Mouse (Mus musculus) adrenal gland, adult 2 months (tissue): Measurements from ENCODE around the gene Ces2c. TPM values are rescaled to one million over a fixed set of nuclear protein-coding genes. Genes with fewer than 3 reads are reported as not detected.
A peak's percentile ranks its signal among the peaks of the same experiment; 100 is the strongest.
"Not testable (repeated sequence)": the region's sequence is repeated elsewhere in the genome, so short reads cannot be mapped to it uniquely, and the experiment has no call there.

Source experiments
- DNase-seq: peaks from one replicate; pipeline ENCODE4 v3.0.0; 2021
- long read RNA-seq: library from polyadenylated mRNA; stranded (forward); transcript quantifications from one replicate; pipeline ENCODE4 v2.0.0, GENCODE M21; 2021
- polyA plus RNA-seq: library from polyadenylated mRNA; depleted of rRNA; stranded (reverse); fragments of >200 nt; gene quantifications from 2 replicates; pipeline ENCODE4 v1.2.3, GENCODE M21; 2012; rRNA removed
- total RNA-seq, 2 experiments: library from RNA; stranded (reverse); gene quantifications; 2 replicates each; pipeline ENCODE4 v1.2.3; 2021

Ces2c gene
- total RNA-seq (not detected), polyA plus RNA-seq (0.04 TPM in 1 of 2 replicates, not detected in the other)
- long read RNA-seq, partial matches to known transcripts: 0 of 1 reads
- long read RNA-seq, other reads (novel, unspliced or antisense): 1 of 1 reads

- DNase-seq: no peak
Observed at GRCm38 (mm10) chr8:104846831-104847230, at the start of gene Ces2c. Ces2c (plus strand) TSS chr8:104847068.

- DNase-seq: no peak
Observed at GRCm38 (mm10) chr8:104799385-104799784, 47.5 kb upstream of the Ces2c start.

- DNase-seq: no peak
Observed at GRCm38 (mm10) chr8:104806127-104806526, 40.7 kb upstream of the Ces2c start.

DNA sequence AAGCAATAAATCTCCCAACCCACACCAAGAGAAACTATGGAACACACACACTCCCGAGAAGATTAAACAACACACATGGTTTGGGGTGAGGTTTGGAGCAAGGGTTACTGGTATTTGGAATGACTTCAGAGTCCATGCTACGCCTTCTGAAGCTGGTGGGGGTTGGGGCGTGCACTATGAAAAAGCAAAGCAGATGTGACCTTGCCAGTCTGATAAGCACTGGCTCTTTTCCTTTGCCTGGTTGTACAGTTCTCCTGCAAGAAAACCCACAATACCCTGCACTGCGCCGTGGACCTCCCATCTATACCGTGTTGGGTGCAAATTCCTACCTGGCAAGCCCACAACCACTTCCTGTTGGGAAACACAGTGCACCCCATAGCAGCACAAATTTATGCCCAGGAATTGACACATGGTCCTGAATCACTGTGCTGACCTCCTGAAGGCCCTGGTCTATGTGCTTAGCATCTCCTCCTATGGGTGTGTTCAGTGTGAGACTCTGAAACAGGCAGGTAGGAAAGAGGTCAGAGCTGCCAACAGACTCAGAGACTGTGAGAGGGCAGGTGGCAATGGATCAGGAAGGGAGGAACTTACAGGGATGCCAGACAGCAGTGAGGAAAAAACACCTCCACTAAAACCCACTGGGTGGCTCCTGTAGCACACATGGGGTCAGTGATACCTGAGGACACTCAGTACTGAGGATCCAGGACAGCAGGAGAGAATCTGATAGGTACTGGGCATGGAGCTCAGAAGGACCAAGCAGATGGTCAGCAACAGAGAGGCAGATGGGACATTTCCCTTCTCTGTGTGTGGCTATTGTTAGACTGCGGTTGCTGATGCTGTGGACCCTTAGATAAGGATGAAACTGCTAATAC, 38.1 kb upstream of the Ces2c start:
- DNase-seq: peak; percentile 59

DNA sequence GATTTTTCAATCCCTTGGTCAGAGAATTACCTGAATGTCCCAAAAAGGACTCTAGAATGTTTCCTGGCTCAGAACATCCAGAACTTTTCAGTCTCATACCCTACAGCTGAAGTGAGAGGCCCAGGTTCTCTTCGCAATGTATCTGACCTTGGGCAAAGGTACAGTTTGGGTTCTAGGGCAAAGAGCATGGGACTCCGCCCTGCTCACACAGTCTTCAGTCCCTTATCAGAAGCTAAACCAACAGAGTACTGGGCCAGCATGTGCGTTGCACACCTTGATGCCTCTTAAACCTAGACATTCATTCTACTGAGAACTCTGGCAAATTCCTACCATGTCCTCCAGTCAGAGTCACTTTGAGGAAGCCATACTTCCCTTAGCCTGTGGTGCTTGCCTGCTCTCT, 37.4 kb upstream of the Ces2c start:
- no peak for DNase-seq

GRCm38 (mm10) chr8:104826912-104827311, 20.0 kb upstream of the Ces2c start:
- DNase-seq: peak; percentile 5

DNA sequence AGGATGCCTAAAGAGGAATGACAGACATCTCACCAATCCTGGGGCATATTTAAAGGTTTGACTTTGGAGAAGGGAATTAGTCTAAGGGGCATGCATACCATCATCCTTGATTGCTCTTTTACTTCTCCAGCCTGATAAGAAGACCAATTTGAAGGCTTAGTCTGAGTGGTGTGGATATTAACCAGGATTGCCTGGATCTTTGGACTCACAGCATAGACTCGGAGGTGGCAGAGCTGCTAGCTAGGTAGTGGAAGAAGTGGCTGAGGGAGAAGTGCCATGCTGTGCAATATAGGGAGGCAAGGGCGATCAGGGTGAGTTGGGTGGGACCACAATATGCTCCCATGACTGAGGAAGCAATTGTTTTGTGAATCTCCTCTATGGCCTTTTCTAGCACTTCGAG, 18.6 kb upstream of the Ces2c start:
- no peak for DNase-seq

GRCm38 (mm10) chr8:104831440-104831839, 15.4 kb upstream of the Ces2c start, which contains the start of gene Ces2b:
Ces2b (plus strand) TSS chr8:104831572.
- no peak for DNase-seq

DNA sequence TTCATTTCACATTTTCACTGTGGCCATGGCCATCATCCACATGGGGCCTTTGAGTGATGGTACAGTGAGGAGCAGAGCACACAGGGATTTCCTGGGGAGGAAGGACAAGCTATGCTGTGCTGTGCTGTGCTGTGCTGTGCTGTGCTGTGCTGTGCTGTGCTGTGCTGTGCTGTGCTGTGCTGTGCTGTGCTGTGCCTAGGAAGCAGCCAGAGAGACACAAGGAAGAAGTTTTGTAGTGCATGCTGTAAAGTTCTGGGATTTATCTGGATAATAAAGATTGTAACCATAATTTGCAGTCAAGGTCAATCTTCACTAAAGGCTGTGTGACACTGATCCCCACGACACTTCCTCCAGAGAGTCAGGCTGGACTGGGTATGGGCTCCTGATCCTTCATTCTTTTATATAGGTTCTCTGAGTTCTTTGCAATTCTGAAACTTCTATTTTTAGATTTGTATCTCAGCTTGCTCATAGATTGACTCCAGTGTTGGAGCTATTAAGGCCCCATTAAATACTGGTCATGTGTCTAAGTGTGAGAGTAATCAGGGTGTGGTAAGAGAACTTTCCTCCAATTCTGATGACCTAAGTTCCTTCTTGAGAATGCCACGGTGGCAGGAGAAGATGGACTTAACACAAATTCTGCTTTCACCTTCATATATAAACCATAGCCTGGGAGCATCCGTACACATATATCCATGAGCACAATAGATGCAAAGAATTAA, 5.3 kb upstream of the Ces2c start:
- no peak for DNase-seq

GRCm38 (mm10) chr8:104847741-104848462, 1.0 kb downstream of the Ces2c start:
- no peak for DNase-seq

DNA sequence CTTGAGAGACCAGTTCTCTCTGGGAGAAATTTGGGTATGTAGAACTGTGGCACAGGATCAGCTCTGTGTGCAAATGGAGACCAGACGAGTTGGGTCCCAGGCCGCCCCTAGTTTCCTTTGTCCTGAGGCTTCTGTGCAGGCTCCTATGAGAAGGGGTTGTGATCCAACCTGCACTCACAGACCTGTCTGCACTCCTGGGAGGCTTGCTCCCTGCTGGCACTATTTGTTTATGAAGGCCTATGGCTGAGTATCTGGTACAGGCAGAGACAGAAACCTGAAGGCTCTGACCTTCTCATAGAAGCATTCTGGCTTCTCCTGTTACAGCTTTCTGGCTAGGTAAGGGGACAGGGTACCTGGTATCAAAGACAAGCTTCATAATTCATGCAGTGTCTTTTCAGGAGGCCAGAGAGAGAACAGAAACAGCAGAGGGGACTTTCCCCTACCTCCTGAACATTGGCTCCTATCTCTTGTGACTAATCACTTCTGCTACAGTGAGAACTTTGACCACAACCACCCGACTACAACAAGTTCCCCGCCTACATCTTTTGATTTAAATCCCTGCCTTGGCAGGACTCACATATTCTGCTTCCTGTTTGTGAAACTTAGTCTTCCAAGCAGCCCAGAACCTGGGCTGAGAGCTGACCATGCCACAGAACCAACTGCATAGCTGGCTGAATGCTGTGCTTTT, 20.1 kb downstream of the Ces2c start:
- not testable (repeated sequence) for DNase-seq

DNA sequence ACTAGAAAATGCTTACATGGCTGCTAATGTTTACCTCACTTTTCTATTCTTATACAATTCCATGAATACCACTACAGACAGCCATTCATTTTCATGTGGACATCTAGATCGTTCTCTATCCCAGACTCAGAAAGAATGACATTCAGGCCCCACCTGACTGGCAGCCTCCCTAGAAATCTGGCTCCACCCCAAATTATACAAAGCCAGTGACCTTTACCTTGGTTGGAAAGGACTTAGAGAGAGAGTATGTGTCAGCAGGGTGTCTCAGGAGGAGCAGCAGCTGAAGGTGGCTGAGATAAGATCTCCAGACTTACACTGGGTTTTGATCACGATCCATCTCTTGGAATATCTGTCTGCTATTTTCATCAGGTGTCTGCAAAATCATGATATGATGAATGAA, 22.0 kb downstream of the Ces2c start:
- DNase-seq: not testable (repeated sequence)

GRCm38 (mm10) chr8:104886223-104886926, 39.5 kb downstream of the Ces2c start:
- not testable (repeated sequence) for DNase-seq

GRCm38 (mm10) chr8:104901746-104902145, 54.9 kb downstream of the Ces2c start:
- DNase-seq: no peak

Other genes starting within 250 kb of the Ces2c start
- not detected for gene Cdh16, start 222.7 kb upstream of the Ces2c start, total RNA-seq
- gene Cdh16, start 222.7 kb upstream of the Ces2c start, polyA plus RNA-seq: not detected in 2 replicates
- gene Rrad, start 215.7 kb upstream of the Ces2c start, total RNA-seq: 10 to 100 TPM in 1 of 2 experiments, 1 to 10 TPM in 1; 3.3 to 14.4 TPM
- gene Rrad, start 215.7 kb upstream of the Ces2c start, polyA plus RNA-seq: 4.1 and 7.4 TPM in 2 replicates
- 10 to 100 TPM; 44.9 to 47.9 TPM for gene Ciao2b, start 205.1 kb upstream of the Ces2c start, total RNA-seq
- 24.2 and 26.0 TPM in 2 replicates for gene Ciao2b, start 205.1 kb upstream of the Ces2c start, polyA plus RNA-seq
- under 1 TPM in 1 of 2 experiments, not detected in 1; 0.72 TPM for gene Ces2a, start 113.1 kb upstream of the Ces2c start, total RNA-seq
- 0.74 TPM in 1 of 2 replicates, not detected in the other for gene Ces2a, start 113.1 kb upstream of the Ces2c start, polyA plus RNA-seq
- under 1 TPM; 0.17 TPM for gene Ces2b, start 15.5 kb upstream of the Ces2c start, total RNA-seq
- gene Ces2b, start 15.5 kb upstream of the Ces2c start, polyA plus RNA-seq: not detected in 2 replicates
- 1 to 10 TPM; 2.6 to 3.7 TPM for gene Ces2e, start 79.2 kb downstream of the Ces2c start, total RNA-seq
- gene Ces2e, start 79.2 kb downstream of the Ces2c start, polyA plus RNA-seq: 2.2 and 2.5 TPM in 2 replicates
- not detected for gene Ces2f, start 100.3 kb downstream of the Ces2c start, total RNA-seq
- not detected in 2 replicates for gene Ces2f, start 100.3 kb downstream of the Ces2c start, polyA plus RNA-seq
- 1 to 10 TPM; 2.5 to 3.0 TPM for gene Ces2g, start 114.7 kb downstream of the Ces2c start, total RNA-seq
- 0.73 and 0.75 TPM in 2 replicates for gene Ces2g, start 114.7 kb downstream of the Ces2c start, polyA plus RNA-seq
- under 1 TPM in 1 of 2 experiments, not detected in 1; 0.12 TPM for gene Ces2h, start 153.8 kb downstream of the Ces2c start, total RNA-seq
- not detected in 2 replicates for gene Ces2h, start 153.8 kb downstream of the Ces2c start, polyA plus RNA-seq
- 1 to 10 TPM in 1 of 2 experiments, under 1 TPM in 1; 0.59 to 3.4 TPM for gene Ces3a, start 201.5 kb downstream of the Ces2c start, total RNA-seq
- gene Ces3a, start 201.5 kb downstream of the Ces2c start, polyA plus RNA-seq: 0.63 TPM in 1 of 2 replicates, not detected in the other
- gene Ces3b, start 236.7 kb downstream of the Ces2c start, total RNA-seq: 1 to 10 TPM in 1 of 2 experiments, not detected in 1; 2.0 TPM
- not detected in 2 replicates for gene Ces3b, start 236.7 kb downstream of the Ces2c start, polyA plus RNA-seq